10 mouse cellular contexts compared by ENCODE assay signal in the genomic region with DNA sequence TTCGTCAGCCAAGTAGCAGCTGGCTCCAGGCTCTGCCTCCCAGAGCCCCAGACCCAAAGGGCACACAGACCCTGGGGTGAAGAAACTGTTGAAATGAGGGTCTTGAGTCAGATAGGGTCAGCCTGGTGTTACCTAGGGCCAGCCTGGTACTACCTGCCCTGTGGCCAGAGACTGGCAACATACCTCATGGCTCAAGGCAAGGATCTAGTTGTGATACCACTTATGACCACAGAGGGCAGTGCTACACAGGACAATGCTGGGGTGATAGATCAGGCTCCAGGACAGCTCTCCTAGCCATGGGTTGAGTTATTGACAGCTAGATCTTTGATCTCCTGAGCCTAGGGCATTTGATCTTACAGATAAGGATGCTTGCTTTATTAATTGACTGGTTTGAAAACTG. TPM values are rescaled to one million over a fixed set of nuclear protein-coding genes. Genes with fewer than 3 reads are reported as not detected.
DNase-seq lines count a peak whose midpoint lies in the region; ATAC-seq lines count a peak whose summit lies in the region.
"Had no signal": no experiment of that assay in that cellular context is flagged by ENCODE, and none has a peak within 500 bp of the region (broad histone marks: within the 10 kb centered on the region; RNA-seq: fewer than 3 reads in every experiment).

No protein-coding gene starts in this region.

- no peak overlapping the region for H3K9ac ChIP-seq in midbrain, embryonic 15.5 days
- no peak overlapping the region for H3K9ac ChIP-seq in embryonic facial prominence, embryonic 11.5 days (replicated peaks; ENCODE audit: low read length)
- H3K9ac ChIP-seq in hindbrain, embryonic 13.5 days = no peak overlapping the region
- H3K9ac ChIP-seq: embryonic facial prominence, embryonic 15.5 days had no signal

- 94% methylated on average over 1 of the region's 1 CpGs for WGBS in midbrain, embryonic 10.5 days
- 100% methylated on average over 1 of the region's 1 CpGs for WGBS in midbrain, embryonic 15.5 days
- WGBS in embryonic facial prominence, embryonic 11.5 days = 95% methylated on average over 1 of the region's 1 CpGs
- WGBS in hindbrain, embryonic 13.5 days = 91% methylated on average over 1 of the region's 1 CpGs

- H3K36me3 ChIP-seq in midbrain, embryonic 10.5 days = no peaks in the 10 kb centered on the region
- H3K36me3 ChIP-seq in midbrain, embryonic 15.5 days (replicated peaks) = no peaks in the 10 kb centered on the region
- H3K36me3 ChIP-seq in embryonic facial prominence, embryonic 11.5 days (replicated peaks; ENCODE audit: control insufficient read depth, insufficient read depth, low read depth, low read length) = no peaks in the 10 kb centered on the region
- H3K36me3 ChIP-seq in hindbrain, embryonic 13.5 days = no peaks in the 10 kb centered on the region
- H3K36me3 ChIP-seq: embryonic facial prominence, embryonic 15.5 days had no signal

- H3K9me3 ChIP-seq in midbrain, embryonic 10.5 days (replicated peaks) = no peaks in the 10 kb centered on the region
- no peaks in the 10 kb centered on the region for H3K9me3 ChIP-seq in midbrain, embryonic 15.5 days
- H3K9me3 ChIP-seq in embryonic facial prominence, embryonic 11.5 days (replicated peaks; ENCODE audit: control insufficient read depth, low read length) = no peaks in the 10 kb centered on the region
- H3K9me3 ChIP-seq in hindbrain, embryonic 13.5 days = no peaks in the 10 kb centered on the region
- H3K9me3 ChIP-seq: embryonic facial prominence, embryonic 15.5 days had no signal

- ATAC-seq in midbrain, embryonic 15.5 days (replicated peaks) = no peak; the same call in 1 of the 2 replicates
- no peak for ATAC-seq in embryonic facial prominence, embryonic 11.5 days (replicated peaks; ENCODE audit: insufficient number of reproducible peaks, low FRiP score, low TSS enrichment, low read depth)
- 0 out of 2 replicates have a peak, but pooled peaks have one; percentile 50 for ATAC-seq in hindbrain, embryonic 13.5 days (ENCODE audit: low FRiP score)
- ATAC-seq in megakaryocyte-erythroid progenitor cell, adult 5-6 weeks (replicated peaks; ENCODE audit: low FRiP score, low TSS enrichment, poor library complexity, severe bottlenecking) = peak; percentile 78

- H3K4me1 ChIP-seq in midbrain, embryonic 10.5 days = peaks cover 19% of the 10 kb centered on the region
- no peaks in the 10 kb centered on the region for H3K4me1 ChIP-seq in midbrain, embryonic 15.5 days
- H3K4me1 ChIP-seq in embryonic facial prominence, embryonic 11.5 days (ENCODE audit: control insufficient read depth, insufficient read depth, low read length) = no peaks in the 10 kb centered on the region
- H3K4me1 ChIP-seq in hindbrain, embryonic 13.5 days (replicated peaks) = no peaks in the 10 kb centered on the region

- no peak overlapping the region for H3K4me3 ChIP-seq in midbrain, embryonic 10.5 days
- no peak overlapping the region for H3K4me3 ChIP-seq in midbrain, embryonic 15.5 days
- H3K4me3 ChIP-seq in embryonic facial prominence, embryonic 11.5 days (ENCODE audit: low read depth, low read length) = no peak overlapping the region
- no peak overlapping the region for H3K4me3 ChIP-seq in hindbrain, embryonic 13.5 days
- H3K4me3 ChIP-seq: embryonic facial prominence, embryonic 15.5 days had no signal

- H3K27me3 ChIP-seq in midbrain, embryonic 10.5 days (ENCODE audit: low read depth, poor library complexity, severe bottlenecking) = no peaks in the 10 kb centered on the region
- no peaks in the 10 kb centered on the region for H3K27me3 ChIP-seq in midbrain, embryonic 15.5 days (replicated peaks)
- H3K27me3 ChIP-seq in embryonic facial prominence, embryonic 11.5 days (ENCODE audit: control insufficient read depth, insufficient read depth, low read length) = no peaks in the 10 kb centered on the region
- no peaks in the 10 kb centered on the region for H3K27me3 ChIP-seq in hindbrain, embryonic 13.5 days
- H3K27me3 ChIP-seq: embryonic facial prominence, embryonic 15.5 days had no signal

- peak overlapping the region; percentile 14; the same call in 1 of the 2 replicates for H3K27ac ChIP-seq in midbrain, embryonic 10.5 days (replicated peaks)
- H3K27ac ChIP-seq in midbrain, embryonic 15.5 days = no peak overlapping the region
- H3K27ac ChIP-seq in embryonic facial prominence, embryonic 11.5 days (replicated peaks; ENCODE audit: low read depth, low read length) = no peak overlapping the region
- no peak overlapping the region for H3K27ac ChIP-seq in hindbrain, embryonic 13.5 days
- H3K27ac ChIP-seq: embryonic facial prominence, embryonic 15.5 days; macrophage had no signal

- no peak overlapping the region for H3K4me2 ChIP-seq in midbrain, embryonic 15.5 days
- no peak overlapping the region for H3K4me2 ChIP-seq in embryonic facial prominence, embryonic 11.5 days (ENCODE audit: low read depth, low read length)
- H3K4me2 ChIP-seq in hindbrain, embryonic 13.5 days = no peak overlapping the region
- H3K4me2 ChIP-seq: embryonic facial prominence, embryonic 15.5 days had no signal

- DNase-seq in midbrain, embryonic 10.5 days (ENCODE audit: low spot score) = peak; percentile 64
- peak; percentile 74 for DNase-seq in ZHBTc4 (ENCODE audit: low read depth, low spot score)
- peak; percentile 77 for DNase-seq in embryonic facial prominence, embryonic 11.5 days (ENCODE audit: low spot score)
- DNase-seq in left cerebral cortex, adult 11 months (ENCODE audit: low spot score) = peak; percentile 31
- peak; percentile 44 to 52 for DNase-seq in spleen, postnatal 36 days (ENCODE audit: low spot score in 2 of 2)

RNA-seq across cellular contexts. Expression of gene Rmi2, which starts 44.6 kb away (rescaled TPM):
- polyA plus RNA-seq in midbrain, embryonic 10.5 days (2016; fragmentation: Nextera tagmentation; extraction: Ambion mirVana) = 3.7 and 4.5 TPM in 2 replicates
- 0.31 and 0.46 TPM in 2 replicates for polyA plus RNA-seq in midbrain, embryonic 15.5 days (2015; fragmentation: Nextera tagmentation; extraction: Ambion mirVana)
- 2.7 and 2.9 TPM in 2 replicates for polyA plus RNA-seq in embryonic facial prominence, embryonic 11.5 days (2014; fragmentation: Nextera tagmentation; extraction: Ambion mirVana)
- 0.39 and 0.54 TPM in 2 replicates for polyA plus RNA-seq in hindbrain, embryonic 13.5 days (2015; fragmentation: Nextera tagmentation; extraction: Ambion mirVana)
- total RNA-seq in megakaryocyte-erythroid progenitor cell, adult 5-6 weeks (2014; fragmentation: Nextera tagmentation) = 1.3 and 6.6 TPM in 2 replicates
- total RNA-seq in megakaryocyte-erythroid progenitor cell, adult 5-6 weeks (2017) = 4.7 and 5.5 TPM in 2 replicates

Comparison
In these comparisons a context has a peak if more than half of its experiments do, and no peak if none do; other contexts are left out.
1. ATAC-seq: peak in hindbrain, embryonic 13.5 days (single experiment) and megakaryocyte-erythroid progenitor cell, adult 5-6 weeks (single experiment); none in midbrain, embryonic 15.5 days (single experiment) and embryonic facial prominence, embryonic 11.5 days (single experiment).
2. Peak in every context shown above with its lines, with median percentiles within 50 percentile points of each other: DNase-seq.